Mouse (Mus musculus) brain, embryonic 18.5 days (tissue): ENCODE results near the gene Amot.

Experiments
- DNase-seq: peaks from one replicate; pipeline ENCODE4 v3.0.0-alpha.2; 2012; ENCODE audit warnings: low read depth, low spot score

Amot gene

DNA sequence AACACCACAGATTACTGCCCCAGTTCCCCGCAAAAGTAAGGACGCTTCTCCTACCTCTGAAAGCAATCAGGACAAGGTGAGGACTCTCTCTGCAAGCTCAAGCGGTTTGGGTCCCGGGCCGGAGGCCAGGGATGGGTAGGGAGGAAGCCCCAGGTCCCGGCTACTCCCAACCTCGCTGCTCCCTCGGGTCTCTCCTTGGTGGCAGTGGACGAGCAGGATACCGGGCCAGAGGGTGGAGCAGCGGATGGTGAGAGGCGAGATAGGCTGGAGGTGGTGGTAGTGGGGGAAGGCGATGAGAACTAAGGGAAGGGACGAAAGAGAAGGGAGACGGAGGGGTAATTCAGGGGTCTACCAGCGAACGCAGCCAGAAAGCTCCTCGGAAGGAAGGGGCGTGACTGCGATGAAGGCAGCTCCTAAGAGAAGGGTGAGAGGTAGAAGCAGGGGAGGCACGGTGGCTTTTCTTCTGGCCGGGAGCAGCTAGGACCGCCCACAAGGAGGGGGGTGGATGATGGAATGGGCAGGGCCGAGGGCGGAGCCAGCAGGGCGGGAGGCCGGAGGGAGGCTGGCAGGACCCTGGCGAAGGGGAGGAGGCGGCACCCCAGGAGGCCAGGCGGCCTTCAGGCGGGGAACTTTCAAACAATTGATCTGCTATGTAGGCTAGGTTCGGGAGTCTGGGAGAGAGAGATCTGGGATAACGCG is at the start of gene Amot:
Gene Amot, minus strand, starts transcription at position 465 of the 699 bp plus-strand sequence.
- DNase-seq = peak; percentile 43

DNA sequence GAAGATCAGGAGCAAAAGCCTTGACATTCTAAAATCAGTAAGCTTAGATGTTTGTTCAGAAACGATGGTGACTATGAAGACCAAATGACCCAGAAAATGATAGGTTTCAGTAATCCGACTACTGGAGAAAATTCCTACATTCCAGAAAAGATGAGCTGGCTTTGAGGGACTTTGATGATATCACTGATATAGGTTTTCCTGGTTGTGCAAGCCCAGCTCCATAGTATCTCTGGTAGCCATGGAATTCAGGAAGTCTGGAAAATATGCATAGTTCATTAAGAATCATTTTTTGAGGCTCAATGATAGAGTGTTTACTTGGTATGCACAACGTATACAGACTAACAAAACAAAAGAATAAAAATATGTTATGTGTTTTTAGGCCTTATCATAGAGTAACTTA is 40.1 kb upstream of the Amot start:
- DNase-seq = no peak

DNA sequence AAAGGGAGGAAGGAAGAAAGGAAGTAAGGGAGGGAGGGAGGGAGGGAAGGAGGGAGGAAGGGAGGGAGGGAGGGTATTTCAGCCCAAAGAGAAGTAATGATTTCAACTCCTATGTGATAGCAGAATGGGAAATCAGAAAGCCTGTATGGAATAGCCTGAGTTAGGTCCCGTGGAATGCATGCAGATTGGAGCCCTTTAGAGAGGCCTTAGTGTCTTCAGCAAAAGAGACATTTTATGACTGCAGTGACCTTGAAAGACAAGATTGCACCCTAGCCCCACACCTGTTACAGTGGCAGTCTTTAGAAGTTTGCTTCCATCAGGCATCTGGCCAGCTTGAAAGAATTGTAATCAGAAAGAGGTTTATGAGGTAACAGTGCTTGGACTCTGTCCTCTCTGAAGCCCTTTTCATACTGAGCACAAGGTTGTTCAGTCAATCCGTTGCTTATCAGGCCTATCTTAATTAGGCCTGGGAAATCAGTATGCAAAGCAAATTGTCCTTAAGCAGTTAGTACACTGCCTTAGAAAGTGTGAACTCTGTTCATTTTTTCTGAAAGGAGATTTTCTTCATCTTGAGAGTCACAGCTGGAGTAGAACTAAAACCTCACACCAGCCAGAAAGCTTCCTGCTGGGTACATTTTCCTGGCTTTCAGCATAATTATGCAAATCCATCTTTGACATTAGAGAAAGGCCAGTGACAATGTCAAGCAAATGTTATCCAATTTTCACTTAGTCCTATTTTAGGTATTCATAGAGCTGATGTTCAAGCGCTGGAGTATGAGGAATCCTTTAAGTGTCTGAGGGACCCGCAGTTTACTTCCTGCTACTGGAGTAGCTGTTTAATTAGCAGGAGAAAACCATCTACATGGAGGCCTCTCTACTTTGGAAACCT is 38.9 kb upstream of the Amot start:
- DNase-seq = no peak

DNA sequence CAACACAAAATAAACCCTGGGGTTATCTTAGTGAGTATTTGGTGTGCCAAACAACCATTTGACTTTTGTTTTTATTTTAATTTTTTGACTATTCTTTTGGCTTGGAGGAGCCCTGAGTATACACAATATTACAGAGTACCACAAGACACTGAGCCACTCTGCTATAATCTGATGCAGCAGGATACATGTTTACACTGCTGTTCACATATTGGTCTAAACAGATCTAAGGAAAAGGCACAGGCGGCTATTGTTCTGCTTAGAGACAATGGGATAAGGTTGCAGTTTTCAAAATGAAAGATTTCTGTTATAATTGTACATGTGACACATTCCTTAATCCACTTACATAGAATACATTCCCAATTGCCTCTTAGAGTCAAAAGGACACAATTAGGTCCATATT is 36.1 kb upstream of the Amot start:
- no peak for DNase-seq

DNA sequence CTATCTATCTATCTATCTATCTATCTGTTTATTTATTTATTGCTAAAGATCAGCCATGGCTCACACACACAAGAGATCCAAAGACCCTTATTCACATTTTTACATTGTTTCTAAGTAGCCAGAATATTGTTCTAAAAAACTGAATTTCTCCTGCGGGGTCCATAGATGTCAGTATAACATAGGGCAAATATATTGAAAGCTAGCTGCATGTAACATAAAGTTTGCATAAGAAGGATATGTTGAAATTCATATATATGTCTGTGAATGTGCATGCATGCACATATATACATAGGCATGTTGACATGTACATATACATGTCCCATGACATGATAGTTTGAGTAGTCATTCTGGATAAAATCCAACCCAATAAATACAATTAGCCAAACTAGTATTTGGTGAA is 35.3 kb upstream of the Amot start:
- DNase-seq = no peak

DNA sequence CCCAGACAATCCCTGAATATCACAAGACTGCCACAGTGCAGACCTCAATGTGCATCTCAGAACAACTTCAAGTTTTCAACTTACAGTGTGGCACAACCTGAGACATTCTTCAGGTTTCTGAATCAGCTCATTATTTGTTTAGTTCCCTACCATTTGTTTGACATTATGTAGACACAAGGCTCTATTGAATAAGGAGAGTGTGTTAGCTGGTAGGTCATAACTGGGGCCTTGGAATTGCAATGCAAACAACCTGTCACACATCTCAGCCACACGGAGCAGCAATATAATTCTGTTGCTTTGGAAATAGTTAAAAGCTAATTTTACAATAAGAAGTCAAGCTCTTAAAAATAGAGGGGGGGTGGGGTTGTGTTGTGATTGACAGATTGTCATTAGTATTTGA is 24.6 kb upstream of the Amot start:
- DNase-seq = no peak

DNA sequence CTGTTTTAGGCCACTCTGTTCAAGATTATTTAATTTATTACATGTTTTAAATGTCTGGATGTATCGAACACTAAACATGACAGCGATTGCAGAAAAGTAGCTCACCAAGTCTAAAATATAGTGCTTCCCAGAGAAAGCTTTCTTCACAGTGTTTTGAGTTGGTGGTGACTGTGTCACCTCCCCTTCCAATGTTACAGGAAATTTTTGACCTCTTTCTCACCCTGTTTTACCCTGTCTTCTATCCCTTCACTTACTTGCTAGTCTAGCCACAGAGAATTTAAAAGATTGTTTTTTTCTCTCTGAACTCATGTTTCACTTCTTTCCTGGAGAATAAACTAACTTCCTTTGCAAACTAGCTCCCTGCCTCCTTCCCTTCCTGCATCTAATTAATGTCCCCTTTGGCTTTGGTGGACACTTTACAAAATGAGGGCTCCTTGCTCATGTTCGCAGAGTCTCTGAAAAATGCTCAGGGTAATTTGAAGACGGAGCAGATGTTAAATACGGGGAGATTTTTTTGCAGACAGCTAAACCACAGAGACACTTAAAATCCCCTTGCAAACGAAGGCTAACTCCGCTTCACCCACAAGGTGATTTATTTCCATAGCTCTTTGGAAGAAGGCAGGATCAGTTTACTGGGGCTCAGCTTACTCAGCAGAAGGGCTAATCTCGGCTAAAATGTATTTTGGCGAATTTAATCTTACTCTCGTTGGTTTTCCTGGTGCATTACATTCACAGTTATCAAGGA is 11.5 kb upstream of the Amot start:
- no peak for DNase-seq

DNA sequence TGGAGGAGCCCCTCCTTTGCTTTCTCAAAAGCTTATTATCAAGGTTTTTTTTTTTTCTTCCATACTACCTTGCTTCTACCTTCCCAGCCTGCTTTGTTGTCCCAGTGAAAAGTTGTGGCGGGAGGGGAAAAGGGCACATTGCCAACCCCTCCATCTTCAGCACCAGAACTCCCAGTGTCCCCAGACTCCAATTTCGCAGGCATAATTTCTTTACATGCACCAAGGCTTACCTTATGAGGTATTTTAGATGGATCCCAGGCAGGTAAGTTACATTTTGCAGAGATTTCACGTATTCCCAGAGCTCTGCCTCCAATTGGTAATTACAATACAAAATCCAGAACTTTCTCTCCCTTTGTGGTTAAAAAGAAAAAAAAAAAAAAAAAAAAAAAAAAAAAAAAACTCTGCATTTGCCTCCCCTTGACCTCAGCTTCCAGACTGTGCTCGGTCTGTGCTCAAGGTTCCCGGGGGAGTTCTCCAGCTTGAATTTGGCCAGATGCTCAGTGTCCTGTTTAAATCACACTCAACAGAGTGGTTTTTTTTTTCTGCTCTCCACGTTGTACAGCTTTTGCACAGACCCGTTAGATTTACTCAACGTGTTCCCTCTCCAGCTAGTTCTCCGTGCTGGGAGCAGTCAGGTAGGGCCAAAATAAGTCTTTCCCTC is 10.6 kb upstream of the Amot start:
- DNase-seq = no peak

DNA sequence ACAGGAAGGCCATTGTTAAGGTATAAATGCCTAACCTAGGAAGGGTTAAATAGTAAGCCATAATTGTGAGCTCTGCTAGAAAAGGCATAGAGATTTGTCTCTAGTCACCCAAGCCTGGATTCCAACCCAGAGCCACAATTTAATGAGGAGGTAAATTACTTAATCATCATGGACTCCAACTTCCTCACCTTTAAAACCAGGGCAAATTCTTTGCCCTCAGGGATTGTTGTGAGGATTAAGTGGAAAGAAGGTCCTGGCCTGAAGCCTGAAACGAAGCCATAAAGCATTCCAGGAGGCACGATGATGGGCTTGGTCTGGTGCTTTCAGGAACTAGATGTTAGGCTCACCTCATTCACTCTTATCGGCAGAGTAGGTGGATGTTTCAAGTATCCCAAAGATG is 5.7 kb upstream of the Amot start:
- DNase-seq = no peak

DNA sequence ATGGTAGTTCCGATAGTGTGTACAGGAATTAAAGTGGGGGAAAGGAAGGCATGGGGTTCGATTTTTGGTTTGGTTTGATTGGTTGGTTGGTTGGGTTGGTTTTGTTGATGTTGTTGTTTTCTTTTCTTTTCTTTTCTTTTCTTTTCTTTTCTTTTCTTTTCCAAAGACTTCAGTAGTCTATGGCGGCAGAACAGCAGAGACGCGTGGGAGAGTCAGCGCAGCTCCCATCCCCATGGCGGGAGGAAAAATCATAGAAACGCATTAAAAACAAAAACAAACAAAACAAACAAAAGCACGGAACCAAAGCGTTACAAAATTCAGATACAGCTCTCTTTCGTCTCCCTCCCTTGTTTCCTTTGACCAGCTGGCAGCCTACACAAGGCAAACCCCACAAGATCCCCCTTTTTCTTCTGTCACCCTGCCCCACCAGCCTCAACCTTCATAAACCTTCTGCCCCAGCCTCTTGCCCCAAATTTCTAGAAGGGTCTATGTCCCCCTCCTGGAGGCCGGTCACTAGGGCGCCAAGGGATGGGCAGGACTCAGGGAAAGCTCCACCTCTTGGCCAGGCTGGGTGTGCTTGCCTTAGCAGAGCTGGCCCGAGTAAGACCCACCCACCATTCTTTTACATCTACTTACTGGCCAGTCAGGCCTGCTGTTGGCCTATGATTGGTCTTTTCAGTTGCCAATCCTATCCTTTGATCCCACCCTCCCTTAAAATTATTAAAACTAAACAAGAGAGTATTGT is 648 bp upstream of the Amot start:
- DNase-seq = peak; percentile 45

DNA sequence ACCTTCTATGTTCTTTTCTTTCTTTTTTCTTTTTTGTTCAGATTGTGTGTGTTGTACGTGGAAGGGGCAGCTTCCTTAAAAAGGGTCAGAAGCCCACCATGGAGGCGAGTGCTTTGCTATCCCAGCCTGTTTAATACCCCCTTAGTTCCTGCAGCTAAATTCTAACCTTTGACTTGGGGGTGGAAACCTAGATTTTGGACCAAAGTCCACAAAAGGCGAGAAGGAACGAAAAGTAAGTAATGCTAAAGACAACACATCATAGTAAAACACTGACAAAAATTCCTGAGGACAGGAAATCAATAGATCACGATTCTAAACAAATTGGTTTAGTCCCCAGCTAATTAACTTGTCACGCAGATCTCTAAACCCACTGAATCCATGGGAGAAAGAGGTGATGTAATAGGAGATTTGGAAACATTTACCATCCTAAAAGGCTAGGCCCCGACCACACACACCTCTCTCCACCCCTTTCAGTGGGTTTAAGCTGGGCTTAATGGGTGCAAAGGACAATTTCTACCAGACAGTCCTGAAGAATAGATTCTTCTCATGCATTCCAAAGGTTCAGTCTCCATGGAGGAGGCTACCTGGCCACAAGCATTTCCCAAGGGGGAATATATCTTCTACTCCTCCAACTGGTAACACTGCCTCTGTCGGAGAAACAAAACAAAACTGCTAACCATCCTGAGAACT is 3.2 kb downstream of the Amot start:
- DNase-seq = no peak

DNA sequence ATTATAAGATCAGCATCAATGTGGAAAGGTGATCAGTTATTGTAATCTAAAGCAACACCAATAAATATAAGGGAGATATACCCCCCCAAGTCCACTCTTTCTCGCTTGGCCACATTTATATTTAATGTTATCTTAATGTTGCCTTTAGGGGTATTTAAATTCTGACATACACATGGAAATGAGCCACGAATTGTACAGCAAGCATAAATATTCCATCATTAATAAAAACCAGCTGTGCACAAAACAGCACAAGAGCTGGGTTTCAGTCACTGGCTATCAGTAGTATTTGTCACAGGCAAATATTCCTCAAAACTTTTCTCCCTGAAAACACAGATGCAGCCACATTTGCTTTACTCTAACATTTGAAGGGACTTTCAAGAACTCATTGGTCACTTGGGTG is 5.9 kb downstream of the Amot start:
- no peak for DNase-seq

DNA sequence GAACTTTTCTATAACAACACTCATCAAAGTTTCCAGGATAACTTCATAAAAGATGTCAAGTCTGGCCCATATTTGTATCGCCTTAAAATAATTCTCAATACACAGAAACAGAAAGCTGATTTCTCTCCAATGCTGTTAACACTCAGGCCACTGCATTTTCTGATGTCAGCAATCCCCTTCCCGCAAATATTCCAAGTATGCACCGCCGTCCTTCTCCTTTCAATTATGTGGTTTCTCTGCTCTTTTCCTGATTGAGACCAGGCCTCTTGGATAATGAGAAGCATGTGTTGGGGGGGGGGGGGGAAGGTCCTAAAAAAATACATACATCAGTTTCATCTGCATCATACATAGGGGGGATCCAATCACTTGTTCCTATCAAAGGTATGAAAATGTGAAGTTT is 6.3 kb downstream of the Amot start:
- DNase-seq = no peak

DNA sequence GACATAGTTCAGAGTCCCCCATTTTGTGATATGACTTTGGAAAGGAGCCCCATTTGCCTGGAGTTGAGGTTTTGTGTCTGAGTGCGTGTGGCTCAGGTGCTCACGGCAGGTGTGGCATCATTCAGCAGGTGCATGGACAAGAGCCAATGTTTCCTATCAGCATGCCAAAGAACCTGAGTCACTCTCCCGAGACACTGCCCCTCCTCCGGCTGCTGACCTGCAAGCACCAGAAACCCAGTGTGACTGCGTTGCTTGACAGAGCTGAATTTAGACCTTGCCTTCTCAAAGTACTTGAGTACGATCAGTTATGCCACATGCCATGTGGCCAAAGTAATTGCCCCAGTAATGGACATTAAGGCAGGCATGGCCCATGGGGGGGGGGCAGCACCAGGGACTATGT is 7.5 kb downstream of the Amot start:
- DNase-seq = no peak

DNA sequence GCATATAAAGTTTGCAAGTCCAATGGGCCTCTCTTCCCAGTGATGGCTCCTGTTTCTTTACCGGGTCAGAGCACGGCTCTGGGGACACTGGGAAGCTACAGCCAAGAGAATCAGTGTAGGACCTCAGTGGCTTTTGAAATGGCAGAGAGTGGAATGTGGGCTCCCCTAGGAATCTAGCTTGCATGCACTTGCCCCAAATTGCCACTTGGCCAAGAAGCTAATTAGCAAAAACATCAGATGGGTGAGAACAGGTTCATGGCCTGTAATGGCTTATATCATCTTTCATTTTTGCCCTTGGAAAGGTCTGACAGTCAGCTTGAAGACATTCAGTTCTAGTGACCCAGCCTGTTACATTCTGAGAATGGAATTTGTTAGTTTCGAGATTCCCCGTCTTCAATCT is 9.6 kb downstream of the Amot start:
- no peak for DNase-seq

DNA sequence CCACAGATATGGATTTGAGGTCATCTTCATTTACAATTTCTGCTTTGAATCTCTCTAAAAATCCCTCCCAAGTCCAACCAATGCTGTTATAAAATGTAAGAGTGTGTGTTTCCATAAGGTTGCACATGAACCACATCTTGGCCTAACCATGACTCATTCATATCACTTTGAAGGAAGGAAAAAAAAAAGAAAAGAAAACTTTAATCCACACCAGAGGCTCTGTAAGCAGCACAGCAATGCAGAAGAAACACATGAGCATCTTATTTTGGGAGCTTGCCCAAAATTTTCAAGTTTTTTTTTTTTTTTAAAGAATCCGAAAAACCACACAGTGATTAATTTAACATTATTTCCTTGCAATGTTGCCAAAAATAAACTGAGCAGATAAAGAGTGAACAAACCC is 14.2 kb downstream of the Amot start:
- DNase-seq = no peak

DNA sequence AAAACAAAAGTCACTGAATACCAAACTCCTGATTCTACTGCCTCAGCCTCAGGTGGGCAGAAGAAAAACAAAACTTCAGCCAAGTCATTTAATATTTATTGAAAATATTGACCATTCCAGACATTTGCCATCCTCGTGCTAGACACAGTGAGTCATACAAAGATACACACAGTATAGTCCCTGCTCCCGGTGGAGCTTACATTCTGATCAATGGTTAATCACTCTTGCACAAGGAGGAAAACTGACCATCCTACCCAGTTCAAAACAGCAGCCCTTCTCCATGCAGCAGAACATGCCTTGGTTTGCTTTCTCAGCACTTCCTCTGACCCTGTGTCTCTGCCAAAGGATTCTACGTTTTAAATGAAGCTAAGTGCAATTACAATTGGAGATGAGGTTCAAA is 14.6 kb downstream of the Amot start:
- DNase-seq = no peak

DNA sequence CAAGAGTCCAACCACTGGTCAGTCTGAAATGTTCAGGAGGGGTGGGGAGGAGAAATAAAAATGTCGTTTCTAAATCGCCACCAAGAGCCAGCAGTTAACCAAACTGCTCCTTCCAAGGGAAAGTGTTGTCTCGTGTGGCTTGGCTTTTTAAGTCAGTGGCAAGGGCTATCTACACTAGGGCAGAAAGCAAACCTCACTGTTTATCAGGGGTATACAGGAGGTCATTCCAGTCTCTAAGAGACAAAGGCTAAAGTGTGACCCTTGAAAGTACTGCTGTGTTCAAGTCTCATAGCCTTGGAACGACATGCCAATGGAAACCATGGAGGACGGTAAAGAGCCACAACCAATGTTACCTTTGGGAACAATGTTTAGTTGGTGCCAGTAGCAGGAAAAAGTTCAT is 15.0 kb downstream of the Amot start:
- no peak for DNase-seq

DNA sequence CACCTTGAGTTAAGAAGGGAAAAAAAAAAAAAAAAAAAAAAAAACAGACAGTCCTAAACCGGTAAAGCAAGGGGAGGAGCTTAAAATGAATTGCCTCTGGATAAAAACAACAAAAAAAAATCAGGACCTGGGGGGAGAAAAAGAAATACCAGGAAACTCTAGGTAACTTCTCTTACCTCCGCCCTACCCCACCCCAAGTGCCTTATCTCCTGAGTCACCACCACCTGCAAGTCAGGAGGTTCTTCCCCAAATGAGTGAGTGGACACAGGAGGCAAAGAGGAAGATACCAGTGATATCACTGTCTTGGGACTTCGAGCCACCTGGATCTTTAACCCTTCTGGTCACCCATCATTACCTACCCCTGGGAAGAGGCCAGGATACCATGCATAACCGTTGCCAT is 19.5 kb downstream of the Amot start:
- no peak for DNase-seq

DNA sequence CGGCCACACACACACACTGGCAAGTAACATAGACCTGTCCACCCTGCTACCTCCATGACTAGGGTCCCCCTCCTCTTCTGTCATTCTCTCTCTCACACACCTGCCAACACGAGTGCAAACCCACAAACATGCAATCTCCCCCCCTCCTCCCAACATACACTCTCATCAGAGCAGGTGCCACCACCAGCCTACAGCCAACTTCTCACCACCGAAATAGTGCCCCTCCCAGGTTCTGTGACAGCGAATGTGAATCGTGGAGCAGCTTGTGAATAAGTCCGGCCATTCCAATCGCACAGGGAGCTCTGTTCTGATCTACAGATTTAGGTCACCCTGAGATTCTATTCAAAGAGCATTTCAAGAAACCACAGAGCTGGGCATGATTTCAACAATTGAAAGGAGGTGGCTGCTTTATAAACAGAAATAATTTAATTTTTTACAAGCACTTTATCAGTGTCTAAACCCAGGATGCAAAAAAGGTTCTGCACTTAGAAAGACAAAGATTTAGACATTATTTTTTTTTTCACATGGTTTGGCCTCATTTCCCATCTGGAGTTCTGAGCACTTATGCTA is 21.4 kb downstream of the Amot start:
- DNase-seq = no peak
